Mouse (Mus musculus): ENCODE results near the gene Pou2f3. TPM values are rescaled to one million over a fixed set of nuclear protein-coding genes. Genes with fewer than 3 reads are reported as not detected.

Gene Pou2f3
- polyA plus RNA-seq, 1 experiment from 2014 or later: not detected

GRCm38 (mm10) chr9:43206022-43206390 is 4.2 kb downstream of the Pou2f3 start:
- no peak overlapping the region for H3K9ac ChIP-seq (ENCODE audit: low read depth, low read length)
- H3K4me3 ChIP-seq (ENCODE audit: low read depth, low read length): peak overlapping the region; percentile 28
- peaks cover 14% of the 10 kb centered on the region for H3K4me1 ChIP-seq (replicated peaks; ENCODE audit: control insufficient read depth, insufficient read depth, low read length)
- WGBS: 4% methylated on average over 14 of the region's 15 CpGs
- H3K4me2 ChIP-seq (replicated peaks; ENCODE audit: low read depth, low read length): peak overlapping the region; percentile 43
- ATAC-seq (ENCODE audit: low FRiP score) (no peak), DNase-seq (ENCODE audit: low spot score) (peak; percentile 30)
- H3K27me3 ChIP-seq (ENCODE audit: control insufficient read depth, insufficient read depth, low read length): peaks cover 32% of the 10 kb centered on the region
- no peaks in the 10 kb centered on the region for H3K9me3 ChIP-seq (ENCODE audit: control insufficient read depth, low read length)
- no peak overlapping the region for H3K27ac ChIP-seq (ENCODE audit: low read depth, low read length)
- no peaks in the 10 kb centered on the region for H3K36me3 ChIP-seq (ENCODE audit: control insufficient read depth, insufficient read depth, low read length)

GRCm38 (mm10) chr9:43205343-43206021 is 4.7 kb downstream of the Pou2f3 start:
- peaks cover 32% of the 10 kb centered on the region for H3K27me3 ChIP-seq (ENCODE audit: control insufficient read depth, insufficient read depth, low read length)
- H3K4me1 ChIP-seq (replicated peaks; ENCODE audit: control insufficient read depth, insufficient read depth, low read length): peaks cover 12% of the 10 kb centered on the region
- H3K9me3 ChIP-seq (ENCODE audit: control insufficient read depth, low read length): no peaks in the 10 kb centered on the region
- ATAC-seq (ENCODE audit: low FRiP score) (no peak), DNase-seq (ENCODE audit: low spot score) (peak; percentile 19)
- H3K4me2 ChIP-seq (replicated peaks; ENCODE audit: low read depth, low read length): peak overlapping the region; percentile 43
- 0 out of 2 replicates have a peak overlapping the region, but pooled peaks have one; percentile 23 for H3K9ac ChIP-seq (ENCODE audit: low read depth, low read length)
- H3K36me3 ChIP-seq (ENCODE audit: control insufficient read depth, insufficient read depth, low read length): no peaks in the 10 kb centered on the region
- H3K27ac ChIP-seq (ENCODE audit: low read depth, low read length): no peak overlapping the region
- H3K4me3 ChIP-seq (ENCODE audit: low read depth, low read length): peak overlapping the region; percentile 28
- WGBS: 2% methylated on average over 40 of the region's 41 CpGs

DNA sequence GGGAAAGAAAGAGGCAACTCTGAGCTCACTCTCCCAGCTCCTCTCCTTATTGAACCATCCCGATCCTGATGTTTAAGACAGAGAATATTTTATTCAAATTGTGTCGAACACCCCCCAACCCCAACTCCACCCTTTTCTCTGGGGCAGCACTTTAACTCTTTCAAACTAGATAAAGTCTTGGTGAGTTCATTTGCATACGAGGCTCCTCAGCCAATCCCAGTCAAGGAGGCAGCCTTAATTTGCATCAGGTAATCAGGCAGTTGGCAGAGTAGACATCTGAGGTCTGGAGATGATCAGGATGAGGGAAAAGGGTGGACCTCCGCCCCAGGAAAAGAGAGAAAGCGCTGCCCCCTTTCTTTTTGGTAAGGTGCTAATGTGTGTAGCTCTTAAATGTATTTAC is 10.0 kb downstream of the Pou2f3 start:
- peaks cover 4% of the 10 kb centered on the region; the same call in 1 of the 2 replicates for H3K4me1 ChIP-seq (replicated peaks; ENCODE audit: control insufficient read depth, insufficient read depth, low read length)
- no peak overlapping the region for H3K4me2 ChIP-seq (replicated peaks; ENCODE audit: low read depth, low read length)
- H3K9me3 ChIP-seq (ENCODE audit: control insufficient read depth, low read length): no peaks in the 10 kb centered on the region
- H3K36me3 ChIP-seq (ENCODE audit: control insufficient read depth, insufficient read depth, low read length): no peaks in the 10 kb centered on the region
- H3K27ac ChIP-seq (ENCODE audit: low read depth, low read length): no peak overlapping the region
- WGBS: 2% methylated on average over 5 of the region's 5 CpGs
- ATAC-seq (ENCODE audit: low FRiP score) (no peak), DNase-seq (ENCODE audit: low spot score) (no peak)
- H3K9ac ChIP-seq (ENCODE audit: low read depth, low read length): no peak overlapping the region
- H3K27me3 ChIP-seq (ENCODE audit: control insufficient read depth, insufficient read depth, low read length): peaks cover 18% of the 10 kb centered on the region
- H3K4me3 ChIP-seq (ENCODE audit: low read depth, low read length): no peak overlapping the region

DNA sequence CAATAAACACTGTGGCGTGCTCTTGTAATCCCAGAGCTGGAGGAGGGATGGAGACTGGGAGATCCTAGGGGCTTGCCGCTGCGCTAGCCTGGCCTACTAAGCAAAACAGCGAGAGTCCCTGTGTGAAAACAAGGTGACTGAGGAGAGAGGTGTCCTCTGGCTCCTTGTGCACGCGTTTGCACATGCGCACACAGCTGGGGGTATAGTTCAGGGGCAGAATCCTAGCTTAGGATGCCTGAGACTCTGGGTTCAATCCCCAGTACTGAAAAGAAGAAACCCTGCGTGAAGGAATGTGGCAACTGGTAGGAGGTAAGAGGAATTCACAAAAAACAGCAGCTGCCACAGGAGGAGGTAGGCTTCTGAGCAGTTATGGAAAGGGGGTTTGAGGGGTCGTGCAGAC is 16.2 kb downstream of the Pou2f3 start:
- H3K27me3 ChIP-seq (ENCODE audit: control insufficient read depth, insufficient read depth, low read length): no peaks in the 10 kb centered on the region

DNA sequence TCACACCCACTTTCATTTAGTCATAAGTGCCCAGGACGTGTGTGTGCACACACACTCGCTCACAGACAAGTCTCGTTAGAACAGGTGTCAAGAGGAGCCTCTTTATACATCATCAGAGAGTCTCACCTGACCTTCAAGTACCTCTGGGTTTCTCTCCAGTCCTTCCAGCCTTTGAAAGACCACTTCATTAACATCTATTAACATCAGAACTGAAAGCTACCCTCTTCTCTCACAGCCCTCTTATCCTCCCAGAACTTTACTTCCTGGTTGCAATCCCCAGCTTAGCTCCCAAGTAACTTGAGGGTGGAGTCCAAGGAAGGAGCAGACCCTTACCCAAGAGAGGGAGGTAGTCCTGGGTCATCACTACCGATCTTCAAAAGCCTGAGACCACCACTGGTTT is 18.6 kb downstream of the Pou2f3 start:
- no peak for ATAC-seq (ENCODE audit: low FRiP score)
- no peak overlapping the region for H3K4me2 ChIP-seq (replicated peaks; ENCODE audit: low read depth, low read length)
- WGBS: 47% methylated on average over 4 of the region's 4 CpGs
- no peak overlapping the region for H3K27ac ChIP-seq (ENCODE audit: low read depth, low read length)
- no peak overlapping the region for H3K9ac ChIP-seq (ENCODE audit: low read depth, low read length)
- H3K4me1 ChIP-seq (replicated peaks; ENCODE audit: control insufficient read depth, insufficient read depth, low read length): 0 out of 2 replicates have a peak, but pooled peaks cover 4% of the 10 kb centered on the region
- no peaks in the 10 kb centered on the region for H3K9me3 ChIP-seq (ENCODE audit: control insufficient read depth, low read length)
- H3K36me3 ChIP-seq (ENCODE audit: control insufficient read depth, insufficient read depth, low read length): no peaks in the 10 kb centered on the region
- no peaks in the 10 kb centered on the region for H3K27me3 ChIP-seq (ENCODE audit: control insufficient read depth, insufficient read depth, low read length)
- no peak for DNase-seq (ENCODE audit: low spot score)
- no peak overlapping the region for H3K4me3 ChIP-seq (ENCODE audit: low read depth, low read length)

More for the DNA sequence above, 16.2 kb downstream of the Pou2f3 start:
- DNase-seq (ENCODE audit: low spot score): no peak
- no peaks in the 10 kb centered on the region for H3K9me3 ChIP-seq (ENCODE audit: control insufficient read depth, low read length)
- no peak overlapping the region for H3K4me3 ChIP-seq (ENCODE audit: low read depth, low read length)
- H3K36me3 ChIP-seq (ENCODE audit: control insufficient read depth, insufficient read depth, low read length): no peaks in the 10 kb centered on the region
- H3K27ac ChIP-seq (ENCODE audit: low read depth, low read length): no peak overlapping the region
- WGBS: 15% methylated on average over 9 of the region's 9 CpGs
- 0 out of 2 replicates have a peak, but pooled peaks cover 1% of the 10 kb centered on the region for H3K4me1 ChIP-seq (replicated peaks; ENCODE audit: control insufficient read depth, insufficient read depth, low read length)
- no peak overlapping the region for H3K4me2 ChIP-seq (replicated peaks; ENCODE audit: low read depth, low read length)
- H3K9ac ChIP-seq (ENCODE audit: low read depth, low read length): no peak overlapping the region
- ATAC-seq (ENCODE audit: low FRiP score): no peak

DNA sequence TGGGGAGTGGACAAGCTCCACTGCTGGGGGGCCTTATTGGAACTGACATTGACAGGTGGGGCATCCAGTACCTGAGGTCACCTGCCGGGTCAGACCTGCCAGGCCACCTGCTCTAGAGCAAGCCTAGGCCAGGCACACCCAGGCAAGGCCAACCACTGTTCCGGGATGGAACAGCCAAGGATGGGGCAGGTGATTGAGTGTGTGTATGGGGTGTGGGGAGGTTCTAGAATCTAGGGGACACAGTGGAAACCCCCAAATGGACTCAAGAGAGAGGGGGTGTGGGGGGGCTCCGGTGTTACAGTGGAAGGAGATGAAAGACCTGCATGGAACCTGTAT is 21.2 kb downstream of the Pou2f3 start:
- H3K27me3 ChIP-seq (ENCODE audit: control insufficient read depth, insufficient read depth, low read length): no peaks in the 10 kb centered on the region
- WGBS: 60% methylated on average over 3 of the region's 3 CpGs

DNA sequence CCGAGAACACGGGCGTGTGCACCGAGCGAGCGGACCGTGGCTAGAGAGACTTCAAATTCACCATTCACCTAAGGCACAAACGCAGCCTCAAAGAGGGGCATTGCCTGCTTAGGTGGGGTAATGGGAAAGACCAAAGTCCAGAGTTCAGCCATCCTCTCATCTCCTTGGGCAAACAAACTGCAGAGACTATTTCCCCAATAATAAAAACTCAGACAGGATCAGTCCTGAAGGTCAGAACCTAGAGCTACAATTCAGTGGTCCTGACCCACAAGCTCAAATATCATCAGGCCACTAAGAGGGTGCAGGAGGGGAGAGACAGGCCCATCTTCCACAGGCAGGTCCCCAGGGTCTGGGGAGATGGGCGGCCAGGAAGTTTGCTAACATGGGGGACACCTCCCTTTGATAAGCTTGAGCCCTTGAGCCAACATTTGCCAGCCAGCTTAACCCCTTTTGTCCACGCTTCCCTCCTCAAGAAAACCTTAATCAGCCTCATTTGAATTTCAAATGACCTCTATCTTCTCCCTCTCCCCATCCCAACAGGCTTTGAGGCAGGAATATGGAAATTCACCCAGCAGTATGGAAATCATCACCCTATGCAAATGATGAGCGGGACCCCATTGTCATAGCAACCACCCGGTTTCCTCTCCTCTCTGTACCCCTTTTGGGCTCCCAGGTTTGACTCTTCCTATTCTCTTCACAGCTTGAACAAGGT is 21.7 kb downstream of the Pou2f3 start:
- 62% methylated on average over 12 of the region's 12 CpGs for WGBS
- H3K4me2 ChIP-seq (replicated peaks; ENCODE audit: low read depth, low read length): no peak overlapping the region
- DNase-seq (ENCODE audit: low spot score) (peak; percentile 16), ATAC-seq (ENCODE audit: low FRiP score) (no peak)
- H3K36me3 ChIP-seq (ENCODE audit: control insufficient read depth, insufficient read depth, low read length): no peaks in the 10 kb centered on the region
- H3K4me1 ChIP-seq (replicated peaks; ENCODE audit: control insufficient read depth, insufficient read depth, low read length): 0 out of 2 replicates have a peak, but pooled peaks cover 4% of the 10 kb centered on the region
- H3K9me3 ChIP-seq (ENCODE audit: control insufficient read depth, low read length): no peaks in the 10 kb centered on the region
- H3K4me3 ChIP-seq (ENCODE audit: low read depth, low read length): no peak overlapping the region
- no peak overlapping the region for H3K27ac ChIP-seq (ENCODE audit: low read depth, low read length)
- no peaks in the 10 kb centered on the region for H3K27me3 ChIP-seq (ENCODE audit: control insufficient read depth, insufficient read depth, low read length)
- H3K9ac ChIP-seq (ENCODE audit: low read depth, low read length): no peak overlapping the region

More for the DNA sequence above, 21.2 kb downstream of the Pou2f3 start:
- ATAC-seq (ENCODE audit: low FRiP score): no peak
- Histone ChIP-seq H3K9ac (ENCODE audit: low read depth, low read length) (no peak overlapping the region), H3K4me2 (replicated peaks; ENCODE audit: low read depth, low read length) (no peak overlapping the region), H3K4me3 (ENCODE audit: low read depth, low read length) (no peak overlapping the region), H3K4me1 (replicated peaks; ENCODE audit: control insufficient read depth, insufficient read depth, low read length) (0 out of 2 replicates have a peak, but pooled peaks cover 4% of the 10 kb centered on the region), H3K27ac (ENCODE audit: low read depth, low read length) (no peak overlapping the region), H3K9me3 (ENCODE audit: control insufficient read depth, low read length) (no peaks in the 10 kb centered on the region), H3K36me3 (ENCODE audit: control insufficient read depth, insufficient read depth, low read length) (no peaks in the 10 kb centered on the region)
- DNase-seq (ENCODE audit: low spot score): no peak

DNA sequence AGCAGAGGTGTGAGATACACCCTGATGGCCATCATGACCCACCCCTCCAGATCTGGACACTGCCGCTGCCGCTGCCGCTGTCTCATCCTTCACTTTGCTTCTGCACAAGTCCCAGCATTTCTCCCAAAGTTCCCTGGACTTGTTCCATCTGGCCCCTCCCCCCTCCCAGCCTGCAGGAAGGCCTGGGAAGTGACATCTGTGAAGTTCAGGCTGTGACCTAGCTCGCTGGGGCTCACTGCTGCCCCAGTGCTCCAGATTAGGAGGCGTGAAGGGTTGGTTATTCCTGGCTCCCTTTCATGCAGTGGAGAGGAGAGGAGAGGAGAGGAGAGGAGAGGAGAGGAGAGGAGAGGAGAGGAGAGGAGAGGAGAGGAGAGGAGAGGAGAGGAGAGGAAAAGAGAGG is 30.6 kb downstream of the Pou2f3 start:
- no peak overlapping the region for H3K27ac ChIP-seq (ENCODE audit: low read depth, low read length)
- no peak for DNase-seq (ENCODE audit: low spot score)
- no peaks in the 10 kb centered on the region for H3K36me3 ChIP-seq (ENCODE audit: control insufficient read depth, insufficient read depth, low read length)
- H3K4me1 ChIP-seq (replicated peaks; ENCODE audit: control insufficient read depth, insufficient read depth, low read length): no peaks in the 10 kb centered on the region
- 69% methylated on average over 5 of the region's 5 CpGs for WGBS
- no peak overlapping the region for H3K4me3 ChIP-seq (ENCODE audit: low read depth, low read length)
- no peak overlapping the region for H3K9ac ChIP-seq (ENCODE audit: low read depth, low read length)
- ATAC-seq (ENCODE audit: low FRiP score): no peak
- H3K9me3 ChIP-seq (ENCODE audit: control insufficient read depth, low read length): no peaks in the 10 kb centered on the region
- no peak overlapping the region for H3K4me2 ChIP-seq (replicated peaks; ENCODE audit: low read depth, low read length)
- no peaks in the 10 kb centered on the region for H3K27me3 ChIP-seq (ENCODE audit: control insufficient read depth, insufficient read depth, low read length)

GRCm38 (mm10) chr9:43178172-43178571 is 32.0 kb downstream of the Pou2f3 start:
- no peaks in the 10 kb centered on the region for H3K4me1 ChIP-seq (replicated peaks; ENCODE audit: control insufficient read depth, insufficient read depth, low read length)
- no peaks in the 10 kb centered on the region for H3K9me3 ChIP-seq (ENCODE audit: control insufficient read depth, low read length)
- H3K27me3 ChIP-seq (ENCODE audit: control insufficient read depth, insufficient read depth, low read length): no peaks in the 10 kb centered on the region
- DNase-seq (ENCODE audit: low spot score) (no peak), ATAC-seq (ENCODE audit: low FRiP score) (no peak)
- H3K27ac ChIP-seq (ENCODE audit: low read depth, low read length): no peak overlapping the region
- no peak overlapping the region for H3K4me3 ChIP-seq (ENCODE audit: low read depth, low read length)
- H3K9ac ChIP-seq (ENCODE audit: low read depth, low read length): no peak overlapping the region
- 61% methylated on average over 7 of the region's 7 CpGs for WGBS
- H3K4me2 ChIP-seq (replicated peaks; ENCODE audit: low read depth, low read length): no peak overlapping the region
- no peaks in the 10 kb centered on the region for H3K36me3 ChIP-seq (ENCODE audit: control insufficient read depth, insufficient read depth, low read length)
